8 mouse cellular contexts compared by ENCODE assay signal in the genomic region with DNA sequence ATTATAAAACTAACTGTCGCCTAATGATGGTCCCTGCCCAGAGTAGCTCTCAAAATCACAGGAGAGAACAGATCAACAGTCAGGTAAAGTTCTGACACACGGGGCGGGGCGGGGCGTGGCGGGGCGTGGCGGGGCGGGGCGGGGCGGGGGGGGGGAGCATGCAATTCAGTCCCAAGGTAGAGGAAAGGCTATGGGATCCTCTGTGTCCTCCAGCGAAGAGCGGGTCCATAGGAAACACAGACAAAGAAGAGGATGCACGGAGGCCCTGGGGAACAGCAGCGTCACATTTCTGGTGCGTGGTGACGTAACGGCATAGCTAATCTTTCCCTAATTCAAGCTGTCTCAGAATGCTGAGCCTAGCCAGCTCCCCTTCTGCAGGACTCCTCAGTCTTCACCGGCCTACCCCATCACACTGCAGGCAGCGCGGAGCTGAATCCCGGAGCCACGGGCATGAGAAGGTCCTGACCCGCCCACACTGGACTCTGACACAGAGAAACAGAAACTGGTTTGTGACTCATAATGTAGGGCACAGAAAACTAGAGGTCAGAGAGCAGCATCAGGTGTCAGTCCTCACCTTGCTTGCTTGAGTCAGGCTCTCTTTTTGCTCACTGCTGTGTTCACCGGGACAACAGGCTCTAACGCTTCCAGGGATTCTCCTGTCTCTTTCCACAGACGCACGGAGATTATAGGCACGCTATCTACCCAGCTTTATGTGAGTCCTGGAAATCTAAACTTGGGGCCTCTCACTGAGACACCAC. TPM values are rescaled to one million over a fixed set of nuclear protein-coding genes. Genes with fewer than 3 reads are reported as not detected.
DNase-seq lines count a peak whose midpoint lies in the region; ATAC-seq and TF ChIP-seq lines count a peak whose summit lies in the region.

No protein-coding gene starts in this region.

- TF ChIP-seq EP300 in liver, embryonic 14.5 days (IDR thresholded peaks at IDR 0.05; ENCODE audit: low read depth) = no peak

- peak overlapping the region; percentile 4; the same call in 1 of the 2 replicates for H3K4me3 ChIP-seq in hindbrain, postnatal 0 days (ENCODE audit: low read length)
- peak overlapping the region; percentile 17 to 39 for H3K4me3 ChIP-seq in liver, embryonic 14.5 days (ENCODE audit: insufficient read depth in 1 of 2, low read depth in 2 of 2, low read length in 2 of 2)

- WGBS in hindbrain, postnatal 0 days = 57% methylated on average over 29 of the region's 29 CpGs
- WGBS in liver, embryonic 14.5 days (ENCODE audit: insufficient replicate concordance) = 45% methylated on average over 28 of the region's 29 CpGs

- H3K9me3 ChIP-seq in hindbrain, postnatal 0 days (ENCODE audit: low read length) = no peaks in the 10 kb centered on the region
- H3K9me3 ChIP-seq in liver, embryonic 14.5 days (ENCODE audit: control insufficient read depth, low read length) = no peaks in the 10 kb centered on the region

- no peaks in the 10 kb centered on the region for H3K36me3 ChIP-seq in hindbrain, postnatal 0 days (ENCODE audit: insufficient read depth, low read length)
- no peaks in the 10 kb centered on the region for H3K36me3 ChIP-seq in liver, embryonic 14.5 days (replicated peaks; ENCODE audit: control insufficient read depth, insufficient read depth, low read depth)

- no peaks in the 10 kb centered on the region for H3K27me3 ChIP-seq in hindbrain, postnatal 0 days (ENCODE audit: insufficient read depth, low read length)
- H3K27me3 ChIP-seq in liver, embryonic 14.5 days (ENCODE audit: control insufficient read depth, insufficient read depth, low read length) = no peaks in the 10 kb centered on the region

- DNase-seq in embryo, embryonic 11 days = peak; percentile 24
- no peak for DNase-seq in embryo, embryonic 9.5 days (ENCODE audit: extremely low spot score)
- DNase-seq in hindbrain, postnatal 0 days (ENCODE audit: low spot score) = no peak
- DNase-seq in liver, embryonic 14.5 days (ENCODE audit: low read depth in 3 of 3, low spot score in 3 of 3) = no peak
- DNase-seq in ovary, postnatal 14 days (ENCODE audit: low spot score) = no peak
- DNase-seq in frontal cortex, adult 2 months (ENCODE audit: extremely low spot score in 1 of 2, low spot score in 1 of 2) = no peak
- DNase-seq in right cerebral cortex, adult 18-20 months = no peak

- no peak overlapping the region for H3K27ac ChIP-seq in hindbrain, postnatal 0 days
- peak overlapping the region; percentile 84 for H3K27ac ChIP-seq in liver, embryonic 14.5 days

- peaks cover 3% of the 10 kb centered on the region; the same call in 1 of the 2 replicates for H3K4me1 ChIP-seq in hindbrain, postnatal 0 days (ENCODE audit: insufficient read depth, low read length)
- peaks cover 40 to 57% of the 10 kb centered on the region in 2 experiments for H3K4me1 ChIP-seq in liver, embryonic 14.5 days (replicated peaks; ENCODE audit: control insufficient read depth in 2 of 2, insufficient read depth in 2 of 2, low read length in 1 of 2)

- peak overlapping the region; percentile 38 for H3K4me2 ChIP-seq in hindbrain, postnatal 0 days (ENCODE audit: low read depth, low read length)
- H3K4me2 ChIP-seq in liver, embryonic 14.5 days (ENCODE audit: low read depth) = peak overlapping the region; percentile 70

- H3K9ac ChIP-seq in hindbrain, postnatal 0 days (replicated peaks; ENCODE audit: low read length) = no peak overlapping the region
- H3K9ac ChIP-seq in liver, embryonic 14.5 days (replicated peaks) = peak overlapping the region; percentile 57

- no peak for TF ChIP-seq CTCF in hindbrain, postnatal 0 days (IDR thresholded peaks at IDR 0.05; ENCODE audit: low read depth)
- TF ChIP-seq CTCF in liver, embryonic 14.5 days (IDR thresholded peaks at IDR 0.05; ENCODE audit: low read depth) = no peak

- ATAC-seq in common myeloid progenitor, adult 5-6 weeks (replicated peaks; ENCODE audit: low read depth, poor library complexity, severe bottlenecking) = peak; percentile 16
- peak; percentile 24 for ATAC-seq in hindbrain, postnatal 0 days
- peak; percentile 53 for ATAC-seq in liver, embryonic 14.5 days (ENCODE audit: insufficient read depth)

RNA-seq across cellular contexts. Expression of a gene that starts 14.1 kb away (rescaled TPM):
- 1.2 TPM in 1 of 2 replicates, not detected in the other for total RNA-seq in common myeloid progenitor, adult 5-6 weeks (2017)
- total RNA-seq in hindbrain, postnatal 0 days (2014; rRNA removed) = 3.1 and 6.7 TPM in 2 replicates
- polyA plus RNA-seq in hindbrain, postnatal 0 days (2015; fragmentation: Nextera tagmentation; extraction: Ambion mirVana) = 12.8 and 15.6 TPM in 2 replicates
- polyA plus RNA-seq in liver, embryonic 14.5 days (2012; rRNA removed) = 5.1 and 7.7 TPM in 2 replicates
- polyA plus RNA-seq in liver, embryonic 14.5 days (2014; fragmentation: Nextera tagmentation; extraction: Ambion mirVana) = 16.9 and 17.8 TPM in 2 replicates
- 2.7 and 3.9 TPM in 2 replicates for polyA plus RNA-seq in frontal cortex, adult 2 months (2012; rRNA removed)

RNA-seq across cellular contexts. Expression of a gene that starts 58.2 kb away (rescaled TPM):
- 72.1 and 88.3 TPM in 2 replicates for total RNA-seq in common myeloid progenitor, adult 5-6 weeks (2017)
- total RNA-seq in hindbrain, postnatal 0 days (2014; rRNA removed) = 26.5 and 40.8 TPM in 2 replicates
- 47.8 and 49.0 TPM in 2 replicates for polyA plus RNA-seq in hindbrain, postnatal 0 days (2015; fragmentation: Nextera tagmentation; extraction: Ambion mirVana)
- polyA plus RNA-seq in liver, embryonic 14.5 days (2012; rRNA removed) = 10.9 and 18.3 TPM in 2 replicates
- polyA plus RNA-seq in liver, embryonic 14.5 days (2014; fragmentation: Nextera tagmentation; extraction: Ambion mirVana) = 29.9 and 34.3 TPM in 2 replicates
- 45.3 and 49.9 TPM in 2 replicates for polyA plus RNA-seq in frontal cortex, adult 2 months (2012; rRNA removed)

RNA-seq across cellular contexts. Expression of a gene that starts 58.3 kb away (rescaled TPM):
- 244 and 251 TPM in 2 replicates for total RNA-seq in common myeloid progenitor, adult 5-6 weeks (2017)
- 139 and 148 TPM in 2 replicates for total RNA-seq in hindbrain, postnatal 0 days (2014; rRNA removed)
- polyA plus RNA-seq in hindbrain, postnatal 0 days (2015; fragmentation: Nextera tagmentation; extraction: Ambion mirVana) = 130 and 139 TPM in 2 replicates
- polyA plus RNA-seq in liver, embryonic 14.5 days (2012; rRNA removed) = 47.3 and 50.8 TPM in 2 replicates
- polyA plus RNA-seq in liver, embryonic 14.5 days (2014; fragmentation: Nextera tagmentation; extraction: Ambion mirVana) = 64.6 and 65.3 TPM in 2 replicates
- 95.9 and 109 TPM in 2 replicates for polyA plus RNA-seq in frontal cortex, adult 2 months (2012; rRNA removed)
